Mouse (Mus musculus) liver, embryonic 14 days (tissue): ENCODE measurements around the gene Arid5a. TPM values are rescaled to one million over a fixed set of nuclear protein-coding genes. Genes with fewer than 3 reads are reported as not detected.

Experiments
- polyA plus RNA-seq: library from polyadenylated mRNA; depleted of rRNA; stranded (reverse); fragments of >200 nt; gene quantifications from 2 replicates; pipeline ENCODE4 v1.2.3, GENCODE M21; 2012; rRNA removed

Gene Arid5a
- polyA plus RNA-seq: 0.84 and 1.2 TPM in 2 replicates

GRCm38 (mm10) chr1:36307495-36308280 lies at the start of gene Arid5a:
Arid5a (plus strand) TSS chr1:36307733.

GRCm38 (mm10) chr1:36274455-36274854 lies 33.1 kb upstream of the Arid5a start, which contains the start of gene Neurl3:
Neurl3 (minus strand) TSS chr1:36274679.

GRCm38 (mm10) chr1:36368969-36369645 lies 61.6 kb downstream of the Arid5a start, which contains the start of gene Kansl3:
Kansl3 (minus strand) TSS chr1:36369181.

GRCm38 (mm10) chr1:36371934-36372845 lies 64.7 kb downstream of the Arid5a start, which contains the start of gene Fer1l5:
Fer1l5 (plus strand) TSS chr1:36372291.

Other genes with a start within 250 kb of the Arid5a start
- gene Hs6st1, start 239.3 kb upstream of the Arid5a start, polyA plus RNA-seq: 25.1 and 29.1 TPM in 2 replicates
- gene Uggt1, start 63.0 kb upstream of the Arid5a start, polyA plus RNA-seq: 5.7 and 6.5 TPM in 2 replicates
- 2.3 and 2.8 TPM in 2 replicates for gene Neurl3, start 33.1 kb upstream of the Arid5a start, polyA plus RNA-seq
- 10.3 and 11.8 TPM in 2 replicates for gene Kansl3, start 61.4 kb downstream of the Arid5a start, polyA plus RNA-seq
- under 0.01 and 0.01 TPM in 2 replicates for gene Fer1l5, start 64.6 kb downstream of the Arid5a start, polyA plus RNA-seq
- gene Lman2l, start 137.5 kb downstream of the Arid5a start, polyA plus RNA-seq: 4.6 and 5.6 TPM in 2 replicates
- 0.74 and 0.86 TPM in 2 replicates for gene Cnnm4, start 163.9 kb downstream of the Arid5a start, polyA plus RNA-seq
- gene Cnnm3, start 204.1 kb downstream of the Arid5a start, polyA plus RNA-seq: 3.1 TPM in 2 replicates
- gene Ankrd23, start 229.2 kb downstream of the Arid5a start, polyA plus RNA-seq: 2.4 and 2.8 TPM in 2 replicates
- gene Gm42417, start 231.7 kb downstream of the Arid5a start, polyA plus RNA-seq: 0.02 TPM in 1 of 2 replicates, not detected in the other
- gene Ankrd39, start 239.7 kb downstream of the Arid5a start, polyA plus RNA-seq: 3.3 and 3.8 TPM in 2 replicates